Mouse (Mus musculus) kidney, adult 18-20 months (tissue): ENCODE measurements around the gene Snip1.

Experiments used
- DNase-seq: peaks from one replicate; pipeline ENCODE4 v3.0.0; 2021

Gene Snip1

GRCm38 (mm10) chr4:125101334-125101733 is 34.9 kb downstream of the Snip1 start:
- no peak for DNase-seq

DNA sequence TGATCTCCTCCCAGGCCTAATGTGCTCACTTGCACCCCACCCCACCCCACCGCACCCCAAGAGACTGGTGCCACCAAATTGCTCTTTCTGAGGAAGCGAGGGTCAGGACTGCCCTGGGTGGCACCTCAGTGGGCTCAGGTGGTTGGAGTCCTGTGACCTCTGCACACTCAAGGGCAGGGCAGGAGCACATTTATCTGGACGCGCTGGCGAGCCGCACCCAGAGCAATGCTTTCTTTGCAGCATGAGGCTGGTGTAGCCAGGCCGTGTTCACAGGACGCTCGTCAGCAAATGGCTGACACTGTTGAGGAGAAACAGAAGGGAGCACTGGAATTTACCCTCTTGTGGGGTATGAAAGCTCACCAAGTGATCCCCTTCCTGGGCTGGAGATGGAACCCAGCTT is 38.9 kb downstream of the Snip1 start:
- DNase-seq = no peak

DNA sequence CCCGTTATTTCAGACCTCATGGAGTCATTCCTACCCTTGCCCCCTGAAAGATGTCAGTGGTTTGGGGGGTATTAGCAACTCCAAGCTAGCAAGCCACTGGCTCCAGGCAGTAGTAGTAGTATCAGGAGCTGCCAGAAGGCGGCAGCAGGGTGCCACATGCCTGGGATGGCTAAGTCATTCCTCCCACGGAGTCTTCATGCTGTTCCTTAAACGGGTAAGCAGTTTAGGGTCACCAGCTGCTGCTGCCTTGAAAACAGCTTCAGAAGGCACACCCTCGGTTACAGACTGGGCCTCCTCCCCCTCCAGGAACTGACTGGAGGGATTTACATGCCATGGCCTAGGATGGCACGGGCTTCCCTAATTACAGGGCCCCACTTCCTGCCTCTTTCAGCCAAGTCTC is 48.2 kb downstream of the Snip1 start:
- peak; percentile 88 for DNase-seq

- DNase-seq = no peak
Observed at GRCm38 (mm10) chr4:125115081-125115480, 48.6 kb downstream of the Snip1 start.

DNA sequence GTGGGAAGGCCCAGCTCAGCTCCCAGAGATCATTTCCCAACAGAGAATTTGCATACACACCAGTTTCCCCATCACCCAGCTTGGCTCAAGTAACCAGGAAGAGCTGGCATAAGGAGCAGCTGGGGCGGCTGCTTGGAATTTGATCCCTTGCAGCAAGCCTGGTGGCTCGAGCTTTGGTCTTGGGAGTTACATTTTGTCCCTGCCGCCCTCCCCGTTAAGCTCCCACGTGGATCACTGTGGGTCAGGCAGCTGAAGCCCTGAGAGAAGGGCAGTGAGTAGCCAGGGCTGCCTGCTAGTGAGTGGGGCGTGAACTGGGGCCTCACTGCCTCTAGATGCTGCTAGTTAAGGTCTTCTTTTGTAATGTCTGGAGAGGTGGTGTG is 49.2 kb downstream of the Snip1 start:
- DNase-seq = peak; percentile 77

GRCm38 (mm10) chr4:125116090-125116861 is 49.8 kb downstream of the Snip1 start:
- DNase-seq = no peak

- DNase-seq = peak; percentile 16
Observed at GRCm38 (mm10) chr4:125116929-125117328, 50.5 kb downstream of the Snip1 start.

DNA sequence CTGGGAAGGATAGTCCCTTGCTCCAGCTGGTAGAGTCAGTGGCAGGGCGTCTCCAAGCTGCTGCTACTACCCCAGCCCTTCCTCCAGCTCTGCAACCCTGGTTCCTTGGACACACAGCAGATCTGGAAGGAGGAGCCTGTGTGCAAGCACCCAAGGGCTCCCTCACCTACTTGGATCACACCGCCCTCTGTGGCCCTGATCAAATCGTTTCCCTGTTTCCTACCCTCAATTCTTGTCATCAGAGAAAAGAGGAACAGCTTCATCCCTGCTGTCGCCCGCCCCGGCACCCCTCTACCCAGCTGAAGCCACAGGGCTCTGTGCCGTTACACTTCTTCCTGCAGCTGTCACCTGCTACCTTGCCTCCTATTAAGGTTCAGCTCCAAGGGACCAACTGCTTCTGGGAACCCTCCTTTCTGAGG is 51.4 kb downstream of the Snip1 start:
- DNase-seq = no peak

DNA sequence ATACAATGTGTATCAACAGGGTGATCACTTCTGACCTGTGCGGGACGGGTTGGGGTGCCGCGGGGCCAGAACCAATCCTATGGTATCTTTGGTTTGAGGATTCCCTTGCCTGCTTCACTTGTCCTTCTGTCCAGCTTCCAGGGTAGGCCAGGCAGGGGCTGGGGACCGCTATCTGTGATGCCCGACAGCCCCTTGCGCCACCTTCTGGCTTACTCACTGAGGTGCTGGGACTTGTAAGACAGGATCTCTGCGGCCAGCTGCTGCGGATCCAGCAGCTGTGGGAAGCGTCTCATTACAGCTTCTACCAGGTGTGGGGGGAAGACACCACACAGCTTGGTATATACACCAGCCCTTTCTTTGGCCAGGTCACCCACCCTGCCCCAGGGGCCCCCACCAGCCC is 52.6 kb downstream of the Snip1 start:
- DNase-seq = no peak

GRCm38 (mm10) chr4:125119721-125120120 is 53.2 kb downstream of the Snip1 start:
- DNase-seq = no peak

GRCm38 (mm10) chr4:125122431-125123278 is 56.2 kb downstream of the Snip1 start:
- peak; percentile 74 for DNase-seq

DNA sequence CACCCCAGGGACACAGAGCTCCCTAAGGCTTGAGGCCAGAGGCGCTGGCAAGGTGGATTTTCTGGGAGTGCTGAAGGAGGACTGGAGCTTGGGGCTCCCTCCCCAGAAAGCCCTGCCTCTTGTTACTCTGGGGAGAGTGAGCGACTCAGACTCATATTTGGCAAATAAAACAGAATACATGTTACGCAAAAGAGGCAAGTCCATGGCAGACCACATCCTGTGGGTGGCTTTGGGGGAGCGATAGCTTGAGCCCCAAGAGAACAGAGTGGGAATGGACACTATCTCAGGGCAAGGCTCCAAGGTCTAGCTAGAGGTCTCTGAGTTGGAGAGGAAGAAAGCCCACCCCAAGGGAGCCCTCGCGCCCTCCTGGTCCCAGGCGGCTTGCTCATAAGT is 56.8 kb downstream of the Snip1 start:
- DNase-seq = no peak
